Mouse (Mus musculus): Measurements from ENCODE around the gene Cdkn2aipnl. TPM values are rescaled to one million over a fixed set of nuclear protein-coding genes. Genes with fewer than 3 reads are reported as not detected.

Gene Cdkn2aipnl
- polyA plus RNA-seq, 1 experiment, result 92.4 TPM

GRCm38 (mm10) chr11:52011011-52011410, 43.5 kb downstream of the Cdkn2aipnl start:
- Histone ChIP-seq H3K27ac (ENCODE audit: control insufficient read depth, insufficient read depth, low read length) (no peak overlapping the region), H3K36me3 (ENCODE audit: control insufficient read depth, insufficient read depth, low read length) (no peaks in the 10 kb centered on the region), H3K4me1 (replicated peaks; ENCODE audit: control insufficient read depth, insufficient read depth, low read length) (no peaks in the 10 kb centered on the region), H3K4me3 (ENCODE audit: control insufficient read depth, insufficient read depth, low read length) (no peak overlapping the region), H3K27me3 (ENCODE audit: control insufficient read depth, insufficient read depth, low read length) (no peaks in the 10 kb centered on the region)
- 95% methylated on average over 11 of the region's 11 CpGs for WGBS
- no peak for TF ChIP-seq CTCF (IDR thresholded peaks at IDR 0.05; ENCODE audit: borderline replicate concordance, control insufficient read depth, extremely low read depth, insufficient read depth, low read length, poor library complexity)
- no peak for TF ChIP-seq POLR2A (IDR thresholded peaks at IDR 0.05; ENCODE audit: control insufficient read depth, extremely low read depth, insufficient read depth, low read length, poor library complexity)
- DNase-seq, result no peak

- TF ChIP-seq CTCF (IDR thresholded peaks at IDR 0.05; ENCODE audit: borderline replicate concordance, control insufficient read depth, extremely low read depth, insufficient read depth, low read length, poor library complexity) (no peak), POLR2A (IDR thresholded peaks at IDR 0.05; ENCODE audit: control insufficient read depth, extremely low read depth, insufficient read depth, low read length, poor library complexity) (no peak)
- 96% methylated on average over 5 of the region's 5 CpGs for WGBS
- Histone ChIP-seq H3K4me1 (replicated peaks; ENCODE audit: control insufficient read depth, insufficient read depth, low read length) (no peaks in the 10 kb centered on the region), H3K27me3 (ENCODE audit: control insufficient read depth, insufficient read depth, low read length) (no peaks in the 10 kb centered on the region), H3K27ac (ENCODE audit: control insufficient read depth, insufficient read depth, low read length) (no peak overlapping the region), H3K36me3 (ENCODE audit: control insufficient read depth, insufficient read depth, low read length) (no peaks in the 10 kb centered on the region), H3K4me3 (ENCODE audit: control insufficient read depth, insufficient read depth, low read length) (no peak overlapping the region)
- DNase-seq, result no peak
Observed at GRCm38 (mm10) chr11:52011541-52011940, 44.1 kb downstream of the Cdkn2aipnl start.

GRCm38 (mm10) chr11:52018217-52018616, 50.8 kb downstream of the Cdkn2aipnl start:
- Histone ChIP-seq H3K27ac (ENCODE audit: control insufficient read depth, insufficient read depth, low read length) (no peak overlapping the region), H3K4me1 (replicated peaks; ENCODE audit: control insufficient read depth, insufficient read depth, low read length) (no peaks in the 10 kb centered on the region), H3K36me3 (ENCODE audit: control insufficient read depth, insufficient read depth, low read length) (no peaks in the 10 kb centered on the region), H3K27me3 (ENCODE audit: control insufficient read depth, insufficient read depth, low read length) (no peaks in the 10 kb centered on the region), H3K4me3 (ENCODE audit: control insufficient read depth, insufficient read depth, low read length) (no peak overlapping the region)
- TF ChIP-seq CTCF (IDR thresholded peaks at IDR 0.05; ENCODE audit: borderline replicate concordance, control insufficient read depth, extremely low read depth, insufficient read depth, low read length, poor library complexity) (no peak), POLR2A (IDR thresholded peaks at IDR 0.05; ENCODE audit: control insufficient read depth, extremely low read depth, insufficient read depth, low read length, poor library complexity) (no peak)
- WGBS, result 96% methylated on average over 9 of the region's 9 CpGs
- DNase-seq, result no peak

Other genes starting within 250 kb of the Cdkn2aipnl start
- 15.6 and 21.1 TPM in 2 replicates for gene Sec24a, start 204.0 kb upstream of the Cdkn2aipnl start, polyA plus RNA-seq (2012; rRNA removed)
- gene Sar1b, start 204.0 kb upstream of the Cdkn2aipnl start, polyA plus RNA-seq (2012; rRNA removed), result 17.8 and 18.4 TPM in 2 replicates
- 45.1 and 56.5 TPM in 2 replicates for gene Jade2, start 110.0 kb upstream of the Cdkn2aipnl start, polyA plus RNA-seq (2012; rRNA removed)
- 63.9 and 72.5 TPM in 2 replicates for gene Ube2b, start 33.1 kb downstream of the Cdkn2aipnl start, polyA plus RNA-seq (2012; rRNA removed)
- gene Cdkl3, start 36.6 kb downstream of the Cdkn2aipnl start, polyA plus RNA-seq (2012; rRNA removed), result 3.1 and 3.4 TPM in 2 replicates
- 51.0 and 54.7 TPM in 2 replicates for gene Ppp2ca, start 131.0 kb downstream of the Cdkn2aipnl start, polyA plus RNA-seq (2012; rRNA removed)
- gene Olfr1373, start 177.9 kb downstream of the Cdkn2aipnl start, polyA plus RNA-seq (2012; rRNA removed), result not detected in 2 replicates
- gene Olfr1371, start 246.3 kb downstream of the Cdkn2aipnl start, polyA plus RNA-seq (2012; rRNA removed), result 0.15 TPM in 1 of 2 replicates, not detected in the other